Mouse (Mus musculus) inflammation-experienced regulatory T-cells, adult 16 weeks (primary cell): ENCODE measurements around the gene Ccdc40. TPM values are rescaled to one million over a fixed set of nuclear protein-coding genes. Genes with fewer than 3 reads are reported as not detected.

Source experiments
- polyA plus RNA-seq: library from polyadenylated mRNA; unstranded; fragments of 100-300 nt; shearing (Covaris generic); gene quantifications from one replicate; pipeline ENCODE4 v1.2.1, GENCODE M21; 2017

The Ccdc40 gene
- polyA plus RNA-seq: 3.0 TPM

DNA sequence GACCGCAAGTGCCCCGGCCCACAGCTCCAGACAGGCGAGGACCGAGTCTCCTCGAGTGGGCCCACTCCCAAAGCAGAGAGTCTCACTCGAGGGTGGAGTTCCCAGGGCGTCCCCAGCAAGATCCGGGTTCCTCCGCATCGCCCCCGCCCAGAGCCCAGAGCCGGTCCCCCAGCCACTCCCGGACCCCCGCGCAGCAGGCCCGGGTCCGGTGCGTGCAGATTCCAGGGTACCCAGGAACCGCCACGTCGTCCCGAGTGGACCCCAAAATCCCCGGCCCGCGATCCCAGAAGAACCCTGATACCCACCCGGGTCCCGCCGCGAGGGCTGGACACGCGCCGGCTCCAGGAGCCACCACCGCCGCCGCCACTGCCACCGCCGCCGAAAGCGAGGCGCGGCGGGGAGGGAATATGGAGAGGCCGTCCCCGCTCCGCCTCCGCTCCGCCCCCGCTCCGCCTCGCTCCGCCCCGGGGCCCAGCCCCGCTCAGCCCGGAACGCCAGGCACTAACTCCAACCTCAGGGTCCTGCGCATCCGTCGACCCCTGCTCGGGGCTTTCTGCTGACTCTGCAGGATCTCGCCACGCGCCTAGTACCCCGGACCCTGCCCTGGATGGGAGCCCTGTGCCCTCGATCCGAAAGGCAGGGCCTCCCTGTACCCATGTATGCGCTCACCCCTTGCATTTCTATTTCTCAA lies at the start of gene Ccdc40, which contains the start of gene Tbc1d16:
Gene Ccdc40, plus strand, starts transcription at position 482 of the 691 bp plus-strand sequence.
Gene Tbc1d16, minus strand, starts transcription at position 409 of the 691 bp plus-strand sequence.

DNA sequence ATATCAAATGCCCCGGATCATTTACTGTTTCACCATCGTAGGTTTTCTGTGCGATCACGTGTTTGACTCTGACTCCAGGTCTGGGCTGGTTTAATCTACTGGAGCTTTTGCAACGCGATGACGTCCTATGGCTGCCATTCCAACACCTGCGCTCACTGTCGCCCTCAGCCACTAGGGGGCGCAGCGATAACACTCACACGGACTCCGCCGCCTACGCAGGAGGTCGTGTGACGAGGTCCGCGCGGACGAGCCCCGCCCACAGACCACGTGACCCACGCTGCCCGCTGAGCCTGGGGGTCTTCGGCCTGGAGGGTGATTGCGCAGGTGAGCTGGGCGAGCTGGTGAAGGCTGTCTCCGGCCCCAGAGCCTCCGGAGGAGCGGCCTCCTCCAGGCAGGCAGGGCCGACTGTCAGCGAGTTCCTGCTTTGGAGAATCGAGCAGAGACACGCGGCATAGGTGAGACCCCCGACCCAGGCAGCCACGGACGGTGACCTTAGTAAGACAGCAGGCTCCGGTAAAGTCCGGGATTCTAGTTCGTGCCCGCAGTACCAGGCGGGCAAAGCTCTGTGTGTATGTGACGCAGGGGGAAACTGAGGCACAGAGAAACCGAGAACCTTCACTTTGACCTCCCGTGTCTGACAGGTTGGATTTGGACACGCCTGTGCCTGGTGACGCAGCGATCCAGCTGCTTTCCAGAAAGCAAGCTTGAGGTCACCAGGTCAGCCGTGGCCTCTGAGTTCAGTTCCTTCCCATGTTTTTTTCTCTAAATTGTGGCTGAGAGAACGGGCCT lies 39.6 kb downstream of the Ccdc40 start, which contains the start of gene Gaa:
Gene Gaa, plus strand, starts transcription at position 120 of the 789 bp plus-strand sequence.

DNA sequence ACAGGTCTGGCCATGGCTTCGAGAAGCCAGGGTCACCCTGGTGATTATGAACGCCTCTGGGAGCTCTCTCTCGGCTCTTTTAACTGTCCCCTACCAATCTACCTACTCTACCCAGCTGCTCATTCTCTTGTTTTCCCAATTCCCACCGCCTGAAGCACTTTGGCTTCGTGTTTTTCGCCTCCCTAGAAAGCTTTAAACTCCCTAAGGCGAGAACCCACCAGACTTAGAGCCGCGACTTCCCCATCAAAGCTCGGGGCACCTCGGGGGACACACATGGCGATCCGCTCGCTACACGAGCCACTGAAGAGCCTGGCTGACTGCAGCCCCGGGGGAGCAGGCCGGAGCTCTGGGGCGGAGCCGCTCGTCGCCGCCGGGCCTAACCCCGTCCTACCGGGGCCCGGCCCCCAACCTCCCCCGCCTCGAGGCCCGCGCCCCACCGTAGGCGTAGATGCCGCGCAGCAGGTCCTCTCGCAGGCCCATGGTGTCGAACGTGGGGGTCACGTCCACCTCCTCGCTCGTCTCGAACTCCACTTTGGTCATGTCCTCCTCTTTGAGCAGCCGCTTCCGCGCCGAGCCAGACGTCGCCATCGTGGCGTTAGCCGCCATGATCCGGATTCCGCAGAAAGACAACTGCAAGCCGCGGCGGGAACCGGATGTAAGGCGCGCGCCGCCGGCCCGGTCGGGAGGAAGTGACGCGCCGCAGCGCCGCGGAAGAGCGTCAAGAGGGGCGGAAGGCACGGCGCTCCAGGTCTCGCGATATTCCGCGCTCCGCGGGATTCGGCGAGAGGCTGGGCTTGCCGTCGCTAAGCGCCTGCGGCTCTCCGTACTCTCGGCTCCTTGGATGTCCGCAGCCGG lies 71.2 kb downstream of the Ccdc40 start, which contains the start of gene Eif4a3:
Gene Eif4a3, minus strand, starts transcription at position 699 of the 855 bp plus-strand sequence.

DNA sequence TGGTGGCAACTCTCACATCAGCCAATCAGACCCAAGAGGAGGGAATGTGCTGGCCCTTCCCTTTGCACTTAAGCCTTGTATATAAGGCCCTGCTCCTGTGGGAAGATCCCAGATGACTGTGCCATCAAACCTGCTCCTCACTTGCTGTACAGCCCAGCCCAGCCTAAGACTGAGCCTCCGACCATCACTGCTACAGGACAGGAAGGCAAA lies 79.2 kb downstream of the Ccdc40 start, which contains the start of gene Card14:
Gene Card14, plus strand, starts transcription at position 111 of the 210 bp plus-strand sequence.

Other genes with a start within 250 kb of the Ccdc40 start
- gene Enpp7, start 240.4 kb upstream of the Ccdc40 start, polyA plus RNA-seq: not detected
- gene Cbx2, start 205.6 kb upstream of the Ccdc40 start, polyA plus RNA-seq: 6.9 TPM
- gene Cbx8, start 187.6 kb upstream of the Ccdc40 start, polyA plus RNA-seq: 18.6 TPM
- gene Cbx4, start 142.4 kb upstream of the Ccdc40 start, polyA plus RNA-seq: 5.8 TPM
- 0.67 TPM for gene Tbc1d16, start 73 bp upstream of the Ccdc40 start, polyA plus RNA-seq
- 42.8 TPM for gene Gaa, start 39.3 kb downstream of the Ccdc40 start, polyA plus RNA-seq
- 291 TPM for gene Eif4a3, start 71.5 kb downstream of the Ccdc40 start, polyA plus RNA-seq
- not detected for gene Card14, start 79.2 kb downstream of the Ccdc40 start, polyA plus RNA-seq
- 18.6 TPM for gene Sgsh, start 127.0 kb downstream of the Ccdc40 start, polyA plus RNA-seq
- 21.9 TPM for gene Slc26a11, start 127.0 kb downstream of the Ccdc40 start, polyA plus RNA-seq
- 19.8 TPM for gene Rnf213, start 164.5 kb downstream of the Ccdc40 start, polyA plus RNA-seq